Mouse (Mus musculus): ENCODE results near the gene Ceacam16.

The Ceacam16 gene

GRCm38 (mm10) chr7:19843561-19843960 lies 17.5 kb downstream of the Ceacam16 start:
- DNase-seq (ENCODE audit: extremely low spot score, low spot score), result peak; percentile 72

GRCm38 (mm10) chr7:19842885-19843504 lies 18.1 kb downstream of the Ceacam16 start:
- DNase-seq (ENCODE audit: extremely low spot score, low spot score), result no peak

GRCm38 (mm10) chr7:19841686-19842413 lies 19.2 kb downstream of the Ceacam16 start:
- no peak for DNase-seq (ENCODE audit: extremely low spot score, low spot score)

GRCm38 (mm10) chr7:19840936-19841335 lies 20.2 kb downstream of the Ceacam16 start:
- no peak for DNase-seq (ENCODE audit: extremely low spot score, low spot score)

GRCm38 (mm10) chr7:19840371-19840770 lies 20.7 kb downstream of the Ceacam16 start:
- DNase-seq (ENCODE audit: extremely low spot score, low spot score), result no peak

GRCm38 (mm10) chr7:19836843-19837242 lies 24.3 kb downstream of the Ceacam16 start:
- no peak for DNase-seq (ENCODE audit: extremely low spot score, low spot score)

GRCm38 (mm10) chr7:19834055-19834454 lies 27.0 kb downstream of the Ceacam16 start:
- DNase-seq (ENCODE audit: extremely low spot score, low spot score), result no peak

GRCm38 (mm10) chr7:19831837-19832236 lies 29.3 kb downstream of the Ceacam16 start:
- DNase-seq (ENCODE audit: extremely low spot score, low spot score), result no peak

- no peak for DNase-seq (ENCODE audit: extremely low spot score, low spot score)
Observed at GRCm38 (mm10) chr7:19830682-19831156, 30.4 kb downstream of the Ceacam16 start.

- no peak for DNase-seq (ENCODE audit: extremely low spot score, low spot score)
Observed at GRCm38 (mm10) chr7:19829694-19830093, 31.4 kb downstream of the Ceacam16 start.

GRCm38 (mm10) chr7:19826756-19827155 lies 34.3 kb downstream of the Ceacam16 start:
- DNase-seq (ENCODE audit: extremely low spot score, low spot score), result no peak

GRCm38 (mm10) chr7:19824182-19824973 lies 36.7 kb downstream of the Ceacam16 start:
- DNase-seq (ENCODE audit: extremely low spot score, low spot score), result peak; percentile 75

- no peak for DNase-seq (ENCODE audit: extremely low spot score, low spot score)
Observed at GRCm38 (mm10) chr7:19823256-19824181, 37.6 kb downstream of the Ceacam16 start.

- peak; percentile 36 for DNase-seq (ENCODE audit: extremely low spot score, low spot score)
Observed at GRCm38 (mm10) chr7:19822604-19823058, 38.5 kb downstream of the Ceacam16 start, which contains the start of gene Bcl3. Gene Bcl3 (minus strand): TSS chr7:19822770.

GRCm38 (mm10) chr7:19822193-19822592 lies 38.9 kb downstream of the Ceacam16 start:
- no peak for DNase-seq (ENCODE audit: extremely low spot score, low spot score)

- DNase-seq (ENCODE audit: extremely low spot score, low spot score), result no peak
Observed at GRCm38 (mm10) chr7:19821633-19822032, 39.5 kb downstream of the Ceacam16 start.

- DNase-seq (ENCODE audit: extremely low spot score, low spot score), result no peak
Observed at GRCm38 (mm10) chr7:19820347-19821048, 40.6 kb downstream of the Ceacam16 start.

- no peak for DNase-seq (ENCODE audit: extremely low spot score, low spot score)
Observed at GRCm38 (mm10) chr7:19818875-19819274, 42.2 kb downstream of the Ceacam16 start.

GRCm38 (mm10) chr7:19818440-19818839 lies 42.7 kb downstream of the Ceacam16 start:
- DNase-seq (ENCODE audit: extremely low spot score, low spot score), result no peak

Data from neural tube, embryonic 10.5 days (tissue).